ENCODE assay signal across 9 mouse cellular contexts in the genomic region with DNA sequence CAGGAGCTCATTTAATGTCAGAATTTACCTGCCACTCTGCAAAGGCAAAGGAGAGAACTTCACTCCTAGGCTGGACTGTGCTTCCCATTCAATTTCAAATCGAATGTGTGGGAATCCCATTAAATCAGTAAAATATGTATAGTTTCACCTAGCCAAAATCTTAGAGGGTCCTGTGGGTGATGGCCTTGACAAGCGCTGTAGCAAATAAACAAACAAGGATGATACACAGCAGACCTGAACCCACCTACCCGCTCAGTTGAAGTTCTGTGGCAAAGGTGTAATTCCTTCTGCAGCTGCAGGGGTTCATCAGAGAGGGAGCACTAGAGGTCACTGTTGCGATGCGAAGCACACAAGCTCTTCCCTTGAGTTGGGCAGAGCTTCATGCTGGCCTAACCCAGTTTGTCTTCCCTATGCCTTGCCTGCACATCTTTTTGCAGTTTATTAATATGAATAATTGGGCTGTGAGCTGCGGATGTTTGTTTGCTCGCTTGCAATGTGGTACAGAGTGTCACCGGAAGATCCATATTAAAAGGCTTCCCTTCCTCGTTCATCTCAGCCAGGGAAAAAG. TPM values are rescaled to one million over a fixed set of nuclear protein-coding genes. Genes with fewer than 3 reads are reported as not detected.
A peak's percentile ranks its signal among the peaks of the same experiment; 100 is the strongest.
DNase-seq lines count a peak whose midpoint lies in the region; ATAC-seq and TF ChIP-seq lines count a peak whose summit lies in the region.
"Had no signal": no experiment of that assay in that cellular context is flagged by ENCODE, and none has a peak within 500 bp of the region (broad histone marks: within the 10 kb centered on the region; RNA-seq: fewer than 3 reads in every experiment).

No protein-coding gene starts in this region.

- H3K9ac ChIP-seq in midbrain, postnatal 0 days (replicated peaks; ENCODE audit: low read length, poor library complexity, severe bottlenecking), result peak overlapping the region; percentile 39; the same call in 1 of the 2 replicates
- H3K9ac ChIP-seq: liver, embryonic 15.5 days had no signal

- H3K27ac ChIP-seq in midbrain, postnatal 0 days (ENCODE audit: low read depth, low read length), result peak overlapping the region; percentile 55
- H3K27ac ChIP-seq: liver, embryonic 15.5 days had no signal

- no peaks in the 10 kb centered on the region for H3K27me3 ChIP-seq in megakaryocyte, embryonic 14.5 days (replicated peaks)
- H3K27me3 ChIP-seq in midbrain, postnatal 0 days (ENCODE audit: insufficient read depth, low read length), result no peaks in the 10 kb centered on the region
- H3K27me3 ChIP-seq: liver, embryonic 15.5 days had no signal

- peak overlapping the region; percentile 8 for H3K4me3 ChIP-seq in megakaryocyte, embryonic 14.5 days (replicated peaks)
- H3K4me3 ChIP-seq in midbrain, postnatal 0 days (ENCODE audit: low read depth, low read length), result peak overlapping the region; percentile 58
- H3K4me3 ChIP-seq: liver, embryonic 15.5 days had no signal

- TF ChIP-seq CTCF in midbrain, postnatal 0 days (IDR thresholded peaks at IDR 0.05), result peak; percentile 95

- peak overlapping the region; percentile 54 for H3K4me2 ChIP-seq in midbrain, postnatal 0 days (ENCODE audit: low read depth, low read length, poor library complexity, severe bottlenecking)
- H3K4me2 ChIP-seq: liver, embryonic 15.5 days had no signal

- ATAC-seq in megakaryocyte, adult 5-6 weeks (ENCODE audit: poor library complexity, severe bottlenecking), result no peak
- ATAC-seq in midbrain, postnatal 0 days (ENCODE audit: low FRiP score), result no peak

- WGBS in midbrain, postnatal 0 days, result 10% methylated on average over 9 of the region's 9 CpGs

- DNase-seq in cerebellum, postnatal 14 days, result peak; percentile 83 to 87
- peak; percentile 43 to 72 for DNase-seq in frontal cortex, postnatal 36 days (ENCODE audit: low spot score in 2 of 2)
- DNase-seq in layer of hippocampus, adult 8-10 months (ENCODE audit: low spot score in 2 of 2), result peak; percentile 18 to 46
- peak; percentile 90 for DNase-seq in midbrain, postnatal 0 days (ENCODE audit: low spot score)
- DNase-seq in yolk sac, embryonic 10.5 days (ENCODE audit: low spot score), result peak; percentile 3
- no peak for DNase-seq in spleen, postnatal 4 days (ENCODE audit: low spot score in 2 of 2)

- no peaks in the 10 kb centered on the region for H3K4me1 ChIP-seq in megakaryocyte, embryonic 14.5 days
- H3K4me1 ChIP-seq in midbrain, postnatal 0 days (ENCODE audit: insufficient read depth, low read length), result no peaks in the 10 kb centered on the region
- H3K4me1 ChIP-seq: liver, embryonic 15.5 days had no signal

- peaks cover 1% of the 10 kb centered on the region; the same call in 1 of the 2 replicates for H3K9me3 ChIP-seq in megakaryocyte, embryonic 14.5 days
- no peaks in the 10 kb centered on the region for H3K9me3 ChIP-seq in midbrain, postnatal 0 days (ENCODE audit: low read length)
- H3K9me3 ChIP-seq: liver, embryonic 15.5 days had no signal

- H3K36me3 ChIP-seq in megakaryocyte, embryonic 14.5 days (replicated peaks; ENCODE audit: low read length), result no peaks in the 10 kb centered on the region
- H3K36me3 ChIP-seq in midbrain, postnatal 0 days (ENCODE audit: insufficient read depth, low read length), result no peaks in the 10 kb centered on the region
- H3K36me3 ChIP-seq: liver, embryonic 15.5 days had no signal

RNA-seq across cellular contexts. Expression of gene Cntnap4, which starts 1.6 kb away (rescaled TPM):
- polyA plus RNA-seq in megakaryocyte, embryonic 14.5 days (2012; ENCODE audit: insufficient read depth, low replicate concordance), result not detected in 2 replicates
- not detected in 2 replicates for total RNA-seq in megakaryocyte, adult 5-6 weeks (2015)
- not detected in 2 replicates for total RNA-seq in megakaryocyte, adult 5-6 weeks (2017)
- 10 to 100 TPM; 21.6 to 25.7 (median 23.8) TPM for total RNA-seq in layer of hippocampus, adult 8-10 months (2022)
- 37.0 and 42.5 TPM in 2 replicates for total RNA-seq in midbrain, postnatal 0 days (2014; rRNA removed)
- 15.5 and 16.5 TPM in 2 replicates for polyA plus RNA-seq in midbrain, postnatal 0 days (2015; fragmentation: Nextera tagmentation; extraction: Ambion mirVana)

Comparison
In these comparisons a context has a peak if more than half of its experiments do, and no peak if none do; other contexts are left out.
1. DNase-seq: peak in cerebellum, postnatal 14 days (2 of 2), frontal cortex, postnatal 36 days (2 of 2), layer of hippocampus, adult 8-10 months (2 of 2), midbrain, postnatal 0 days (single experiment) and yolk sac, embryonic 10.5 days (single experiment); none in spleen, postnatal 4 days (0 of 2).
2. RNA of gene Cntnap4, which starts 1.6 kb away (total RNA-seq): 37.0 to 42.5 TPM in midbrain, postnatal 0 days and 21.6 to 25.7 TPM in layer of hippocampus, adult 8-10 months; not detected in megakaryocyte, adult 5-6 weeks; every median in the first group is over 10 times any median in the second.